Mouse (Mus musculus) cortical plate, adult 2 months (tissue): ENCODE measurements around the gene Fat3.

ENCODE experiments used
- CTCF ChIP-seq: fragments of 200-500 bp; IDR thresholded peaks from 2 replicates; pipeline ENCODE4 v1.5.1; 2011; ENCODE audit warnings: mild to moderate bottlenecking, control low read depth, low read length; ENCODE audit not compliant: insufficient read depth; ENCODE audit errors: extremely low read depth
- POLR2A ChIP-seq: fragments of 200-500 bp; IDR thresholded peaks from 2 replicates; pipeline ENCODE4 v1.6.1; 2011; ENCODE audit warnings: mild to moderate bottlenecking, low read length, control low read depth; ENCODE audit not compliant: insufficient read depth; ENCODE audit errors: extremely low read depth

- TF ChIP-seq POLR2A (0 out of 2 replicates have a peak, but pooled peaks have one; percentile 10), CTCF (0 out of 2 replicates have a peak, but pooled peaks have one; percentile 21)
These were observed 501 bp downstream of the Fat3 start for GRCm38 (mm10) chr9:16500382-16501185.
